Mouse (Mus musculus) cortical plate, adult 2 months (tissue): ENCODE measurements at regions not wholly inside any gene's neighbourhood (a gene's known extent, or its start where the extent isn't known, plus 50 kb on each side); places are given as distances from the start of the nearest gene placed in this dataset.

Experiments used
- CTCF ChIP-seq: fragments of 200-500 bp; IDR thresholded peaks from 2 replicates; pipeline ENCODE4 v1.5.1; 2011; ENCODE audit warnings: mild to moderate bottlenecking, control low read depth, low read length; ENCODE audit not compliant: insufficient read depth; ENCODE audit errors: extremely low read depth
- POLR2A ChIP-seq: fragments of 200-500 bp; IDR thresholded peaks from 2 replicates; pipeline ENCODE4 v1.6.1; 2011; ENCODE audit warnings: mild to moderate bottlenecking, low read length, control low read depth; ENCODE audit not compliant: insufficient read depth; ENCODE audit errors: extremely low read depth

GRCm38 (mm10) chr1:61054391-61054790, 76.7 kb downstream of the Icos start:
- no peak for TF ChIP-seq POLR2A
- no peak for TF ChIP-seq CTCF
